Mouse (Mus musculus) kidney, postnatal 36 days (tissue): ENCODE data around the gene Ppil1.

Experiments
- DNase-seq, 2 experiments: peaks; one replicate each; pipeline ENCODE4 v3.0.0; 2021 to 2022; ENCODE audit warnings: mixed read lengths in 2 of 2

The Ppil1 gene

DNA sequence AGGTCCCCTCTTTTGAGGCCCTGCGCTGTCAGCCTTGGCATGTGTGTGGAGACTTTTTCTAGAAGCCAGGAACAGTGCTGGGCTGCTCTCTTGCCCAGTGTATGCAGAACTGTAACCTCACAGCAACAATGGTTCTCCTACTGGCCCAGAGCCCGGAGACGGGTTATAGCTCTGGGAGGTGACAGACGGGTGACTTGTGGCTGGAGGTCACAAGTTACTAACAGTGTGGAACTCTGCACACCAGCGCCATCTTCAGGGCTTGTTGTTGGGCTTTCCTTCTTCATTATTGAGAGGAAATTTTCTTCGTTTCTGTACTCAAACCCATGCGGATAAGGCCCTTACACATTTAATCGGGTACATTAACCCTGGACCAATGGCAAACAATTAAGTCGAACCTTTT, 14.5 kb downstream of the Ppil1 start:
- DNase-seq: peak; percentile 75 to 85

DNA sequence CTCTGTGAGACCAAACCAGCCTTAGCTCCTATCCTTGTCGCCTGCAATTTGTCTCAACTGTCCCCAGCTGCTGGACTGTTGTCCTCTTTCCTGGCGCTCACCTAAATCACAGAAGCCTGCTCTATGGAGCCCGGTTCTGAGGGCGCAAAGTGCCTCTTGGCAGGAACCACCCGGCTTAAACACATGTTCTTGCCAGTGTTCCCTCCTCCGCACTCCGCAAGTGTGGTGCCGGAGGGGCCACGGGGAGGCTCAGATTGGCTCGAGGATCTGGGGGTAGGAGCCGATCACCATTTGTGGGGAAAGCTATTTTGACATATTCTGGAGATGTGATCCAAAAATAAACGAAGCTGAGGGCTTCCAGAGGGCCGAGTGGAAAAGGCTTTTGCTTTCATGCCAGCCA, 16.1 kb downstream of the Ppil1 start:
- no peak for DNase-seq

DNA sequence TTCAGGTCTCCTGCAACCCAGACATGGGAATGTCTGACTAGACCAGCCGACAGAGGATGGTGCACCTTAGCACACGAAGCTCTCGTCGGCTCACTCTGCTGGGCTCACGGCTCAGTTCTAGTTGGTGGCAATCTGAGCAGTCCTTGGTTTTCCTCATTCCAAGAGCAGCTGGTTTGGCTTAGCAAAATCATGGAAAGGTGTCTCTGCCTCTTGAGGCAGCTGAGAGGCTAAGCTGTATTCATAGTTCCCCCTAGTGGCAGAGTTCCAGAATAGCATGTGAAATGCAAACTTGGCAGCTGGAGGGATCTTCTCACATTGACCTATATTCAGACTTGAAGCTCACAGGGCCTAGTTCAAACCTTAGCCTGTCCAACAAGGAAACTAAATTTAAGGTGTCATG, 17.4 kb downstream of the Ppil1 start:
- peak in 1 of 2 experiments; percentile 53 for DNase-seq

DNA sequence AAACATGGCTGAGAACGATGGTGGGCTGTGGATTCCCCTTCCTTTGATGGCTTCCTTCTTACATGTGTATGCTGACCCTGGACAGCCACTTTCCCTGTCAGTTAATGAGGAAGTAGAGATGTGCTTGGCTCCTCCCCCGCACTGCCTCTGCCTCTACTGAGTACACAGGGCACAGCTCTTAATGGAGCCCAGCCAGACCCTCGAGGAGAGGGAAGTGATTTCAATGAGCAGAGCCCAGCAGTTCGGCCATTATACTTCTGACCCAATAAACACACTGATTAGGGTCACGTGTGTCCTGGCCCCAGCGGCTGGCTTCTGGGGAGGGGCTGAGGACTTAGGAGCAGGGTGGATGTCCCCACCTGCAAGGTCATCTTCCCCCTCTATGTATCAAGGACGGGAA, 18.3 kb downstream of the Ppil1 start:
- DNase-seq: no peak

DNA sequence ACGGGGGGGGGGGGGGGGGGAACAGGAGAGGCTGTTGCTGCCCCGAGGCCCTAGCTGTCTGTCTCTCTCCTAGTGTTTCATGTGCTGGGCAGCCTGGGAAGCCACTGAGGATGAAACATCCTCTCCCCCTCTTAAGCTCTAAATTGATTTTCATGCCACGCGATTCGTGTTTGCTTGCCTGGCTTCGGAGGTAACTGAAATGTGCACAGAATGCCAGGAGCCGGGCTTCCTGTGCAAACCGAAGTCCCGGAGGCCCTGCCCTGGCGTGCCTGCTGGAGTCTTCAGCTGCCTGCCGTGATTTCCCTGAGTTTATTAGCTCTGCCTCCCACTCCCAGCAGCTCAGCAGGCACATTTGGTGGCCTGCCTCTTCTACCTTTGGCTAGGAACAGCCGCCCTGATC, 19.1 kb downstream of the Ppil1 start:
- no peak for DNase-seq

DNA sequence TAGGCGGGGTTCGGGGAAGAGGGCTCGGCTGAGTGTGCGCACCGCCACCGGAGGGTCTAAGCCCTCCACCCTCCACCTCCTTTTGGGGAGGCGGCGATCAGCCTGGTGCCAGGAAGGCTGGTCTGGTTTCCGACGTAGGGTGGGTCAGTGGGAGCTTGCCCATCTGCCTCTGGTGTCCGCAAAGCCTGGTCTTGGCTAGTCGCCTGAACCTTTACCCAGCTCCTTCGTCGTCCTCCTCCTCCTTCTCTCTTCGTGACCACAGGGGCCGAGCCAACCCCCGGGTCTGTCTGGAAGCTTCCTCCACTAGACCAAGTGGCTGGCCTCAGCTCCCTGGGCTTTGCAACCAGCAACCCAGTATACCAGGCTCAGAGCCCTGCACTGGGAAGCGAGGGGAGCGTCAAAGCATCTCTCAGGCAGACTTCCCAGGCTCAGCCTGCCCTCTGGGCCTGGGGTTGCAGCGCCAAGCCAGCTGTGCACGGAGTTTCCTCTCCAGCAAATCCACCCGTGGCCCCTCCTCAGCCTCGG, 25.5 kb downstream of the Ppil1 start:
- DNase-seq: no peak

DNA sequence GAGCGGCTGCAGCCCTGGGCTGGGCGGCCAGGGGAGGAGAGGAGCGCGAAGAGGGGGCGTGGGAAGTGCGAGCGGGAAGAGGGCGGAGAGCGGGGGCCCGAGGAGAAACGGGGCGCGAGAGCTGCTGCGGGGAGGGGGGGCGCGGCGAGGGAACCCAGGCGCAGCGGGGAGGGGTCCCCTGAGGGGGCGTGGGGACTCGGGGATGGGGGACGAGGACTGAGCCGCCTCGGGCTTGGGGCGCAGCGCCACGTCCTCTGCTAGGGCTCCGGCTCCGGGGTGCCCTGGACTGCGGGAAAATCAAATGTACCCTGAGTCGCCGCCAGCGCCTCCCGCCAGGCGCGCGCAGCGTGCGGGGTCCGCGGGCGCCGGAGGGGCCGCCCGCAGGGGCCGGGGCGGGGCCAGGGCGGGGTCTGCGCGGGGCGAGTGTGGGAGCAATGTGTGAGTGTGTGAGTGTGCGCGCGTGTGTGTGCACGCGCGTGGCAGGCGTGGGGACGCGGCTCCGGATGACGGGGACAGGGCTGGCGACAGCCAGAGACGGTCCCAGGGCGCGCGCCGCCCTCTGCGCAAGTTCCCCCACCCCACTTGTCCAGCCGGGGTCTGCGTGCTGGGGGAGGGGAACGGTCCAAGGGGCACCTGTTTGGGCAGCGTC, 26.1 kb downstream of the Ppil1 start, which contains the start of gene Cpne5:
Gene Cpne5 (minus strand): TSS at position 396 of the 649 bp plus-strand sequence.
- no peak for DNase-seq

DNA sequence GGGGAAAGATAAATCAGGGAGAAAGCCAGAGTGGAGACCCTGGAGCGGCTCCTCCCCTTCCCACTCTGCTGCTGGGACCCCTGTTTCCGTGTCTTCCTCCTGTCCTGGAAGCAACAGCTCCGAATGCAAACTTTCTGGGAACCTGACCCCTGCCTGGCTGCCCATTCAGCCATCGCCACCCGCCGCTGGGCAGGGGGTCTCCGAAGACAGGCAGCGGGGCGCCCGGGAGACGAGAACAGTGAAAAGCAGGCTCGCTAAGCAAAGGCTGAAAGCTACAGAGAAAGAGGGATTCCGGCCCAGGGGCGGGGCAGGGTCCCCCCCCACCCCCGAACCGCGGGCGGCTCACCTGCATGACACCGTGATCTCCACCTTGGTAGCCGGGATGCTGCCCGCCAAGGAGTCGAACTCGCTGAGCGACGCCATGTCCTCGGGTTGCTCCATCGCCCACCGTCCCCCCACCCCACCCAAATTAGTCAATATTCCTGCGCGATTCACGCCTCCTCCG, 26.7 kb downstream of the Ppil1 start:
- no peak for DNase-seq

DNA sequence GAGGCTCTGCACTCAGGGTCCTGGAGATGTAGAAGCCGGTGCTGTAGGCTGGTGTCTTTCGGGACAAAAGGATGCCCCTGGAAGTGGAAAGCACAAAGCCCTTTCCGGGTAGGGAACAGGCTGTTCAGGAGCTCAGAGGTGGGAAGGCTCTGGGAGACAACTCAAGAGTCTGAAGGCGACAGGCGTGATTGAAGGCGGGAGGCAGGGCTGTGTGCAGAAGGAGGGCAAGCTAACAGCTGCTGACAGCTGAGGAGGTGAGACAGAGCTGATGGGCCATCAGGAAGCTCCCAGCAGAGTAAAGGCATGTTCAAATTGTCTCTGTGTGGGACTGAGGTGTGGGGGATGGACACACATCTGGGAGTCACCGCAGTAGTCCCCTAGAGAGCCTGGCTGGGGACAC, 27.9 kb downstream of the Ppil1 start:
- no peak for DNase-seq

DNA sequence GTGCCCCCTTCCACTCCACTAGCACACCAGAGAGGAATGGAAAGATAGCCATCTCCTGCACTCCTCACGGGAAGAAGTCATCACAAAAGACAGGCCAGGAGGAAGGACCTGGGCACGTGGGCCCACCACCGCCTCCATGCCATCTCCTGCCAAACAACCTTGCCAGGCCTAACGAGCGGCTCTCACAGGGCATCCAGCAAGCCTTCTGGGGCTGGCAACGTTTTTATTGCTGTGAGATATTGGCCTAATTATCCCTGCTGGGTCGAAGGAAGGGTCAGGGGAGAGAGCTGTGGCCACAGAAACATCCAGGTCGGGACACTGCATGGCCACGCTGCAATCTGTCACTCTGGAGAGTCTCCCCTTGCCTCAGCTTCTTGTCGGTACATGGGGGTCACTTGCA, 32.9 kb downstream of the Ppil1 start:
- no peak for DNase-seq

DNA sequence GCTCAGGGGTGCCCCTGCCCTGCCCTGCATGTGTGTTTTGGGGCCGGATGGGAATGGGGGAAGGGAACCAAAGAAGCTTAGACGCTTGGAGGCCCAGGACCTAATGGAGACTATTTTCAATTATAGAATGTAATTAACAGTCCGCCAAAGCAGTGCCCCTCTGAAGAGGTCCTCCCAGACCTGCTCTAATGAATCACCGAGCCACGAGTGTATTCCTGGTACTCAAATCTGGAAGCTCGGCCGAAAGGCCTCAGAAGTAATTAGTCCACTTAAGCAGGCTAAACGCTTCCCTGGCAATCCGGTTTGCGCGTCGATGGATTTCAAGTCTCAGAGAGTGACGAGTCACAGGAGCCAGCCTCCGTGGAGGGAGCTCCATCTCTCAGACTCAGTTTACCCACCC, 43.4 kb downstream of the Ppil1 start:
- DNase-seq: no peak

DNA sequence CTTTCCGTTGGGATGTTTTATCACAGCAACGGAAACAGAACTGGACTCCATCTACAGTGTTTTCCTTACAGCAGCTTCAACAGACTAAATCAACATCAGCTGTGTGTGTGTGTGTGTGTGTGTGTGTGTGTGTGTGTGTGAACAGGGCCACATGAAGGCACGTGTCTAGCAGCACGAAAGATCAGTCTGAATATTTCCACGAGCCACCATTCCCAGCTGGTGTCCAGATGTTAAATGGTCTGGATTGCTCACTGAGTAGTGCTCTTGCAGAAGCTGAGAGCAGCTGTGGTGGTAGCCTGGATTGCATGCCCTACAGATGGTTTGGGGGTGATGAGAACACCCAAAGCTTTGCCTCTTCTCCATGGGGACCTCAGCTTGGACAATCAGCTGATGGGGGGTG, 46.0 kb downstream of the Ppil1 start:
- DNase-seq: no peak

DNA sequence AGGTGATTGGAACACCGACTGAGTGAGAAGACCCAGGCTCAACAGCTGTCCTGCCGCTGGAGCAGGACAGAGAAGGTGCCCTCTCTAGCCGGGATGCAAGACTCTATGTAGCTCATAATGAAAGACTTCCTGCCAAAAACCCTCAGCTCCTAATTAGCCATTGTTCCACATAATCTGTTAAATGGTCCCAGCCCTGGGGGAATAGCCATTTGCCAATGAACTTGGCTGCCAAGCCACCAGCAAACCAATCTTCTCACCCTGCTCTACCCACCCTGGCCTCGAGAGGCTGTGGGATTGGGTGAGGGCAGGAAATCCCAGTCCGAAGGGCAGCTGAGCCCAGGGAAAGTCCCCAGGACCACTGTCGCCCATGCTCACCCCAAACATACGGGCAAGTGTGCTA, 47.9 kb downstream of the Ppil1 start:
- no peak for DNase-seq

DNA sequence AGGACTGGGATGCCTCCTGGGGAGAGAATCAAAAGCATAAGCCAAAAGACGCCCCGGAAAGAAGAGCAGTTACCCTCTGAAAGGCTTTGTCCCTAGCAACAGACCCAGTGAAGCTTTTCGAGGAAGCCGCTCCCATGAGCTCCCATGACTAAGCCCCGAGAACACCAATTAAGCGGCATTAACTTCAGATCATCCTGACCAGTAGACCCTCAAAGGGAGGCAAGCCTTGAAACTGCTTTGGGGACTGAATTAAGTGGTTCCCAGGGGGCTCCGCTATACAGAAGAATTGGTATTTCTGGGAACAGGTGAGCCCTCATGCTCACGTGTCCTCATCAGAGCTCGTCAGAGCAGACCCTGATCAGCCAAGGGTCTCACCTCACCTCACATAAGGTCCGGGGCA, 49.3 kb downstream of the Ppil1 start:
- DNase-seq: no peak

DNA sequence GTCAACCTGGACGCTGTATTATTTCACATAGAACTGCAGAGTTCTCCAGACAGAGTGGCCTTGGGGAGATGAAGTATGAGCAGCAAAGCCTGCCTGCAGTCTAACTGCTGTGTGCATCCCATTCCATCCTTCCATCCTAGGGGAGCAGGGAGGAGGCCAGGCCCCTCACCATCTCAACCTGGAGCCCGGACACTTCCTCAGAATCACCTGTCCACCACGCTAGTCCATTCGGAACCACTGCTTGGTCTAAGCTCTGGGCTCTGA, 49.9 kb downstream of the Ppil1 start:
- DNase-seq: no peak

DNA sequence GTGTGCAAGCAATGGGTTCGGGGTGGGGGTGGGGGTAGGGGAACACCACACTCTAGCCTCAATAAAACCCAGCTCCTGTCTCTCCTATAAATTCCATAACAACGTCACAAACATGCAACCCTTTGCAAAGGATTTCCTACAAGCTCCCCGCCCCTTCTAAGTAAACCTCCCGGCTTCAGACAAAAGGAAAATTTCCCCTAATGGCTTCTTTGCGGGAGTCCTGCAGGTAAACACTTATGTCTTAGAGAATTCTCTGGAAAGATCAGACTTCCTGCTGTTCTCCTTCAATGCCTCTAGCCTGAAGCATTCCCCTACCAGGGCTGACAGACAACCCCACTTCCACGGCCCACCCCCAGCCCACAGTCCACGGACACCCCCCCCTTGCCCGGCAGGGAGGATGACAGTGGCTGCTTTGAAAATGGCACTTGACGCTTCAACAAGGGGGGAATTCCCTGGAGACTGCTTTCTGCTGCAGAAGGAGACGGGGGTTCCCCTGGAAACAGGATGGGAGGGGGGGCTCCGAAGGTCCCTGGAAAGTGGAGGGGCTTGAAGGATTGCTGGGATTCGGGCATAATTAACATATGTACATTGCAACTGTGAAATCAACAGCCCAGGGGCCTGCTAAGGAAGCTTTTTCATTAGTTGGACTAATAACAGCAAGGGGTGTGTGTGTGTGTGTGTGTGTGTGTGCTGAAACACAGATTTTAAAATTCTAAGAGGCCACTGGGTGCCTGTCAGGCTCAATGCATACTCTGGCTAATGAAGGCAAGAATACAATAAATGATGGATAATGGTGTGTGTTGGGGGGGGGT, 50.4 kb downstream of the Ppil1 start:
- no peak for DNase-seq

DNA sequence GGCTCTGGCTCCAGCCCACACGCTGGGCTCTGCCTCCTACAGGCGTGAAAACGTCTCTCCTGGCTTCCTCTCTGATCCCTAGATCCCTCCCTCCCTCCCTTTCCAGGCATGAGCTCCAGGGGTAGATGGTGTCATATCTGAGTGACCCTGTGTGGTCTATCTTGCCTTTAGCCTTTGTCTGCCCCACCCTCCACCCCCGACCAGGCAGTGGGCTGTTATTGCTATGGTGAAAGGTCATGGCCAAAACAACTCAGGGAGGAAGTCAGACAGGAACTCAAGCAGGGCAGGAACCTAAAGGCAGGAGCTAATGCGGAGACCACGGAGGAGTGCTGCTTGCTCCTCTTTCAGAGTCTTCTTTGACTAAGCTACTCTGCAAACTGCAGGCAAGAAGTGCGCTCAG, 52.1 kb downstream of the Ppil1 start:
- no peak for DNase-seq

DNA sequence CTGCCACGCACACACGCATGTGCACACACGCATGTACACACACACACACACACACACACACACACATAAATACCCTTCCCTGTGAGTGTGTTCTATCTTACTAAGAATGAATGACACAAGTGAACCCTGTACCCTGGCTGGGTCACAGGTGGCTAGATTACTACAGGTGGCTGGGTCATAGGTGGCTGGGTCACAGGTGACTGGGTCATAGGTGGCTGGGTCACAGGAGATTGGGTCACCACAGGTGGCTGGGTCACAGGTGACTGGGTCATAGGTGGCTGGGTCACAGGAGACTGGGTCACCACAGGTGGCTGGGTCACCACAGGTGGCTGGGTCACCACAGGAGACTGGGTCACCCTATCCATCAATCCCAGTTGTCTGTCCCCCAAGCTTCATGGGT, 53.9 kb downstream of the Ppil1 start:
- DNase-seq: no peak

DNA sequence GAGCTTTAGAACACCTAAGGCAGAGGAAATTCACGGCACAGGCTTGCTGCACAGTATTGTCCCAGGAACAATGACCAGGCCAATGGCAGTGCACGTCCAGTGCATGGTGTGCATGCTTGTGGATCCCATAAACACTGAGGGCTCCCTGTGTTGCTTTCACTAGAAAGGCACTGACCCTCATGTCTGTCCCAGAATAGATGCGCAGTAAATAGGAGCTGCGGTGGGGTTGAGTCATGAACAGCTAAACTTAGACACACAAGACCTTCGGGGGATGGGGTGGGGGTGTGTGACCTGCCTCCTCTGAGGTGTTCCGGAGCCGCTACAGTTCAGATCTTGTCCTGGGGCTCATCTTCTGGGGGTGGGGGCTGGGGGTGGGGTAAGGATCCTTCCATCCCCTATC, 57.9 kb downstream of the Ppil1 start:
- DNase-seq: no peak

DNA sequence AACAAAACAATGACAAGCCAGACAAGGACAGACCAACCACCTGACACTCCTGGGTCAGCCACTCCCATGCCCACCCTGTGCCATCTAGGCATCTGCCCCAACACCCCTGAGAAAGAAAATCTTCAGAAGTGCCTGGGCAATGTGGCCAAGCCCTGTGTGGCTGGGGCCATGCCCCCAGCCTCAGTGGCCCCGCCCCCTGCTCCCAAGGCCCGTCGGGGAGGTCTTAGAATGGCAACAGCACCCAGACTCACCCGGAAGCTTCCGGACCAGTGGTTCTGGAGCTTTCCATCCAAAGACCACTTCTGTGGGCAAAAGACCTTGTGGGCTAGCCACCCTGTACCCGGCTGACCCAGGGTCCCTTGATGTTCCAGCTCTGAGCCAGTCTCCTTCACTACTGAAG, 61.4 kb downstream of the Ppil1 start:
- DNase-seq: peak in 1 of 2 experiments; percentile 26
